Mouse (Mus musculus) forebrain, postnatal 0 days (tissue): Measurements from ENCODE around the gene Fam166a. TPM values are rescaled to one million over a fixed set of nuclear protein-coding genes. Genes with fewer than 3 reads are reported as not detected.

ENCODE experiments used
- ATAC-seq: fragments of 200-750 bp; cut with Nextera tagmentation; 2 replicates; pipeline ENCODE4 v1.8.0; 2017; ENCODE audit warnings: mild to moderate bottlenecking, moderate library complexity
- DNase-seq: peaks from one replicate; pipeline ENCODE4 v3.0.0-alpha.2; 2015
- H3K27ac ChIP-seq: fragments of 300-500 bp; sonication (generic); 2 replicates; pipeline ENCODE4 v1.5.1; 2014; ENCODE audit warnings: low read depth, mild to moderate bottlenecking, antibody characterized with exemption, low read length, moderate library complexity, mixed read lengths
- H3K27me3 ChIP-seq: fragments of 300-500 bp; sonication (generic); 2 replicates; pipeline ENCODE4 v1.6.1; 2014; ENCODE audit warnings: mild to moderate bottlenecking, low read length, mixed read lengths; ENCODE audit not compliant: insufficient read depth
- H3K36me3 ChIP-seq: fragments of 300-500 bp; sonication (generic); 2 replicates; pipeline ENCODE4 v1.6.1; 2014; ENCODE audit warnings: mild to moderate bottlenecking, moderate library complexity; ENCODE audit not compliant: insufficient read depth
- H3K4me1 ChIP-seq: fragments of 300-500 bp; sonication (generic); 2 replicates; pipeline ENCODE4 v1.6.1; 2014; ENCODE audit warnings: antibody characterized with exemption; ENCODE audit not compliant: insufficient read depth
- H3K4me2 ChIP-seq: fragments of 300-500 bp; sonication (generic); 2 replicates; pipeline ENCODE4 v1.6.1; 2014; ENCODE audit warnings: low read depth, mild to moderate bottlenecking, moderate library complexity
- H3K4me3 ChIP-seq: fragments of 300-500 bp; sonication (generic); 2 replicates; pipeline ENCODE4 v1.5.1; 2014; ENCODE audit warnings: low read depth, low read length, mixed read lengths
- H3K9ac ChIP-seq: fragments of 300-500 bp; sonication (generic); 2 replicates; pipeline ENCODE4 v1.6.1; 2014; ENCODE audit warnings: mild to moderate bottlenecking
- H3K9me3 ChIP-seq: fragments of 300-500 bp; sonication (generic); 2 replicates; pipeline ENCODE4 v1.6.1; 2016; ENCODE audit warnings: low read length
- CTCF ChIP-seq: sonication (generic); IDR thresholded peaks from 2 replicates; pipeline ENCODE4 v1.5.1; 2016; ENCODE audit warnings: antibody characterized with exemption, control low read depth, low read depth
- WGBS: fragments of 180-500 bp; shearing (Covaris S2); extraction: QIAGEN DNeasy Blood & Tissue Kit; methylation state at CpG from one replicate; pipeline ENCODE4 v1.1.7; 2014; 5-methylcytosine and 5-hydroxymethylcytosine counted together
- polyA plus RNA-seq: library from polyadenylated mRNA; unstranded; fragments of >200 nt; fragmentation: Nextera tagmentation; extraction: Ambion mirVana; gene quantifications from 2 replicates; pipeline ENCODE4 v1.2.1, GENCODE M21; 2015
- total RNA-seq: library from RNA; depleted of rRNA; stranded (reverse); fragments of >200 nt; gene quantifications from 2 replicates; pipeline ENCODE4 v1.2.3, GENCODE M21; 2014

The Fam166a gene
- total and polyA plus RNA-seq, 2 experiments from 2014 or later, result not detected

- H3K9me3 ChIP-seq, result no peaks in the 10 kb centered on the region
- no peak overlapping the region for H3K4me2 ChIP-seq
- no peak for ATAC-seq
- no peak overlapping the region for H3K4me3 ChIP-seq
- TF ChIP-seq CTCF, result no peak
- H3K36me3 ChIP-seq, result peaks cover 18% of the 10 kb centered on the region
- H3K9ac ChIP-seq, result no peak overlapping the region
- no peak for DNase-seq
- no peak overlapping the region for H3K27ac ChIP-seq
- H3K27me3 ChIP-seq, result peaks cover 6% of the 10 kb centered on the region; the same call in 1 of the 2 replicates
- H3K4me1 ChIP-seq, result no peaks in the 10 kb centered on the region
- 84% methylated on average over 17 of the region's 17 CpGs for WGBS
Observed at GRCm38 (mm10) chr2:25194486-25195171, 23.9 kb upstream of the Fam166a start.

- TF ChIP-seq CTCF, result no peak
- Histone ChIP-seq H3K9me3 (no peaks in the 10 kb centered on the region), H3K9ac (no peak overlapping the region), H3K27ac (no peak overlapping the region), H3K36me3 (peaks cover 27% of the 10 kb centered on the region), H3K27me3 (peaks cover 6% of the 10 kb centered on the region; the same call in 1 of the 2 replicates), H3K4me2 (no peak overlapping the region), H3K4me1 (no peaks in the 10 kb centered on the region), H3K4me3 (no peak overlapping the region)
- 28% methylated on average over 55 of the region's 55 CpGs for WGBS
- no peak for DNase-seq
- ATAC-seq, result no peak
Observed at GRCm38 (mm10) chr2:25195211-25196156, 23.1 kb upstream of the Fam166a start.

- Histone ChIP-seq H3K4me3 (no peak within 1 kb of the TSS), H3K36me3 (peaks cover 35% of the 10 kb centered on the region), H3K4me1 (no peaks in the 10 kb centered on the region), H3K27ac (no peak within 1 kb of the TSS), H3K9me3 (no peaks in the 10 kb centered on the region), H3K27me3 (peaks cover 6% of the 10 kb centered on the region; the same call in 1 of the 2 replicates), H3K9ac (no peak within 1 kb of the TSS), H3K4me2 (no peak within 1 kb of the TSS)
- DNase-seq, result no peak
- WGBS, result 21% methylated on average over 8 of the region's 8 CpGs
- TF ChIP-seq CTCF, result no peak
- no peak for ATAC-seq
Observed at GRCm38 (mm10) chr2:25196172-25196954, 22.2 kb upstream of the Fam166a start, which contains the start of gene Tor4a. TSS of gene Tor4a (minus strand) at chr2:25196886.

GRCm38 (mm10) chr2:25197191-25197590, 21.4 kb upstream of the Fam166a start:
- Histone ChIP-seq H3K27ac (no peak overlapping the region), H3K4me2 (no peak overlapping the region), H3K4me1 (no peaks in the 10 kb centered on the region), H3K4me3 (no peak overlapping the region), H3K36me3 (peaks cover 42% of the 10 kb centered on the region), H3K9ac (no peak overlapping the region), H3K27me3 (peaks cover 6% of the 10 kb centered on the region; the same call in 1 of the 2 replicates), H3K9me3 (no peaks in the 10 kb centered on the region)
- DNase-seq (no peak), ATAC-seq (no peak)
- WGBS, result 19% methylated on average over 2 of the region's 2 CpGs
- TF ChIP-seq CTCF, result no peak

GRCm38 (mm10) chr2:25197946-25198345, 20.6 kb upstream of the Fam166a start:
- no peak for DNase-seq
- no peak overlapping the region for H3K9ac ChIP-seq
- H3K4me2 ChIP-seq, result no peak overlapping the region
- H3K36me3 ChIP-seq, result peaks cover 49% of the 10 kb centered on the region
- TF ChIP-seq CTCF, result no peak
- no peak overlapping the region for H3K27ac ChIP-seq
- no peak overlapping the region for H3K4me3 ChIP-seq
- peaks cover 6% of the 10 kb centered on the region; the same call in 1 of the 2 replicates for H3K27me3 ChIP-seq
- ATAC-seq, result no peak
- H3K4me1 ChIP-seq, result no peaks in the 10 kb centered on the region
- no peaks in the 10 kb centered on the region for H3K9me3 ChIP-seq

DNA sequence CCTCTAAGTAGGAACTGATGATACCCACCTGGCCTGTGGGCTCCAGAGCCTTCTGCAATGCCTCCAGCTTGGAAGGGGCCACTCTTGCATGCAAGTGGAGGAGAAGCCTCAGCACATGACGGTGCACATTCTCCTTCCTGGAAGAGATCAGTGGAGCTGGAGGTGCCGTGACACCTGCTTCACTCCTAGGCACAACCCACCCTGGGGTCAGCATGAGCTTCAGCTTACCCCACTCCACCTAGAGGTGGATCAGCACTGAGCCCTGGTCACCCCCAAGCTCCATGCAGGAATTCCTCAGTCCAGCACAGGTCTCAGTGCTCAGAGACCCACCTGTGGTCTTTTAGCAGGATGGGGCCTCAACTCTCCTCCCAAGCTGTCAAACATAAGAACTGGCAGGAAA, 17.9 kb upstream of the Fam166a start:
- Histone ChIP-seq H3K4me1 (no peaks in the 10 kb centered on the region), H3K36me3 (peaks cover 69% of the 10 kb centered on the region), H3K4me2 (no peak overlapping the region), H3K9ac (no peak overlapping the region), H3K4me3 (no peak overlapping the region), H3K27ac (no peak overlapping the region), H3K27me3 (peaks cover 6% of the 10 kb centered on the region; the same call in 1 of the 2 replicates), H3K9me3 (no peaks in the 10 kb centered on the region)
- ATAC-seq (no peak), DNase-seq (no peak)
- TF ChIP-seq CTCF, result no peak
- WGBS, result 94% methylated on average over 2 of the region's 2 CpGs
